Mouse (Mus musculus) thymus, adult 2 months (tissue): ENCODE results near the gene Tmem245.

Experiments used
- CTCF ChIP-seq: fragments of 200-500 bp; IDR thresholded peaks from 2 replicates; pipeline ENCODE4 v1.5.1; 2012; ENCODE audit warnings: mild to moderate bottlenecking, control low read depth, low read length, moderate library complexity, borderline replicate concordance; ENCODE audit not compliant: control insufficient read depth, poor library complexity, insufficient read depth; ENCODE audit errors: extremely low read depth
- POLR2A ChIP-seq: fragments of 200-500 bp; IDR thresholded peaks from 2 replicates; pipeline ENCODE4 v1.6.1; 2012; ENCODE audit warnings: mild to moderate bottlenecking, low read length, control low read depth, moderate library complexity; ENCODE audit not compliant: control insufficient read depth, poor library complexity, insufficient read depth; ENCODE audit errors: extremely low read depth

GRCm38 (mm10) chr4:56829511-56829921 is 117.7 kb downstream of the Tmem245 start:
- TF ChIP-seq CTCF (no peak), POLR2A (no peak)
